Mouse (Mus musculus): ENCODE results near the gene Ampd1. TPM values are rescaled to one million over a fixed set of nuclear protein-coding genes. Genes with fewer than 3 reads are reported as not detected.
"Not testable (repeated sequence)": the region's sequence is repeated elsewhere in the genome, so short reads cannot be mapped to it uniquely, and the experiment has no call there.

Gene Ampd1
- polyA plus RNA-seq, 1 experiment from 2014 or later: not detected

- Histone ChIP-seq H3K4me2 (no peak overlapping the region), H3K9me3 (no peaks in the 10 kb centered on the region), H3K36me3 (replicated peaks) (no peaks in the 10 kb centered on the region), H3K4me1 (no peaks in the 10 kb centered on the region), H3K9ac (no peak overlapping the region), H3K4me3 (replicated peaks) (no peak overlapping the region), H3K27ac (no peak overlapping the region), H3K27me3 (no peaks in the 10 kb centered on the region)
- ATAC-seq (ENCODE audit: low FRiP score): no peak
- WGBS: 78% methylated on average over 5 of the region's 5 CpGs
Measured at GRCm38 (mm10) chr3:103112216-103112615, 38.4 kb downstream of the Ampd1 start.

DNA sequence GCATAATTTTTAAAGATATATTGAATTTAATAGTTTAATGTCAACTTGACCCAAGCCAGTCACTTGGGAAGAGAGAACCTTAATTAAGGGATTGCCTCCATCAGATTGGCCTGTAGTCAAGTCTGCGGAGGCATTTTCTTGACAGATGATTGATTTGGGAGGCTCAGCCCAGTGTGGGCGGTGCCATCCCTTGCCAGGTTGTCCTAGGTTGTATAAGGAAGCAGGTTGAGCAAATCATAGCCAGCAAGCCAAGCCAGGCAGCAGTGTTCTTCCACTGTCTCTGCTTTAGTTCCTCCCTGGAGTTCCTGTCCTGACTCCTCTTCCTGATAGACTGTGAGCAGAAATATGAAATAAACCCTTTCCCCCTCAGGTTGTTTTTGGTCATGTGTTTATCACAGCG, 49.8 kb downstream of the Ampd1 start:
- Histone ChIP-seq H3K9ac (no peak overlapping the region), H3K9me3 (no peaks in the 10 kb centered on the region), H3K27me3 (0 out of 2 replicates have a peak, but pooled peaks cover 4% of the 10 kb centered on the region), H3K4me3 (replicated peaks) (no peak overlapping the region), H3K36me3 (replicated peaks) (no peaks in the 10 kb centered on the region), H3K4me2 (no peak overlapping the region), H3K4me1 (peaks cover 11% of the 10 kb centered on the region), H3K27ac (no peak overlapping the region)
- WGBS: 89% methylated on average over 3 of the region's 3 CpGs
- ATAC-seq (ENCODE audit: low FRiP score): no peak

DNA sequence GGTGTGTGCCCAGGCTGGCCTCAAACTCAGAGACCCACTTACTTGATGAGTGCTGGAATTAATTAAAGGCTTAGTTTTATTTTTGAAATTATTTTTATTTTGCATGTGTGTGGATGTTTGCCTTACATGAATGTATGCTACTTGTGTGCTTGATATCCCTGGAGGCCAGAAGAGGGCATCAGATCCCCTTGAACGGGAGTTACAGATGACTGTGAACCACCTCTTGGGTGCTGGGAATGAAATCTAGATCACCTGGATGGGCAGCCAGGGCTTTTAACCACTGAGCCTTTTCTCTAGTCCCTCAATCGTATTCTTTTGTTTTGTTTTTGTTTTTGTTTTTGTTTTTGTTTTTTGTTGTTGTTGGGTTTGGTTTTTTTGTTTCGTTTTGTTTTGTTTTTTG, 52.3 kb downstream of the Ampd1 start:
- no peak for ATAC-seq (ENCODE audit: low FRiP score)
- peaks cover 17% of the 10 kb centered on the region for H3K4me1 ChIP-seq
- H3K4me3 ChIP-seq (replicated peaks): no peak overlapping the region
- no peaks in the 10 kb centered on the region for H3K36me3 ChIP-seq (replicated peaks)
- no peak overlapping the region for H3K4me2 ChIP-seq
- H3K27ac ChIP-seq: no peak overlapping the region
- H3K27me3 ChIP-seq: 0 out of 2 replicates have a peak, but pooled peaks cover 4% of the 10 kb centered on the region
- H3K9me3 ChIP-seq: no peaks in the 10 kb centered on the region
- 90% methylated on average over 3 of the region's 3 CpGs for WGBS
- H3K9ac ChIP-seq: no peak overlapping the region

GRCm38 (mm10) chr3:103127177-103127576, 53.4 kb downstream of the Ampd1 start:
- H3K9ac ChIP-seq: no peak overlapping the region
- no peak overlapping the region for H3K4me2 ChIP-seq
- 0 out of 2 replicates have a peak, but pooled peaks cover 4% of the 10 kb centered on the region for H3K27me3 ChIP-seq
- no peak for ATAC-seq (ENCODE audit: low FRiP score)
- H3K9me3 ChIP-seq: no peaks in the 10 kb centered on the region
- 24% methylated on average over 2 of the region's 2 CpGs for WGBS
- H3K4me3 ChIP-seq (replicated peaks): no peak overlapping the region
- no peak overlapping the region for H3K27ac ChIP-seq
- peaks cover 17% of the 10 kb centered on the region for H3K4me1 ChIP-seq
- H3K36me3 ChIP-seq (replicated peaks): no peaks in the 10 kb centered on the region

- Histone ChIP-seq H3K4me1 (peaks cover 17% of the 10 kb centered on the region), H3K27ac (no peak overlapping the region)
Measured at GRCm38 (mm10) chr3:103127721-103128120, 53.9 kb downstream of the Ampd1 start.

GRCm38 (mm10) chr3:103128251-103128650, 54.4 kb downstream of the Ampd1 start:
- Histone ChIP-seq H3K4me3 (replicated peaks) (no peak overlapping the region), H3K9me3 (no peaks in the 10 kb centered on the region), H3K27ac (no peak overlapping the region), H3K4me2 (no peak overlapping the region), H3K9ac (no peak overlapping the region), H3K4me1 (peaks cover 17% of the 10 kb centered on the region), H3K36me3 (replicated peaks) (no peaks in the 10 kb centered on the region), H3K27me3 (0 out of 2 replicates have a peak, but pooled peaks cover 4% of the 10 kb centered on the region)
- WGBS: 37% methylated on average over 4 of the region's 4 CpGs
- no peak for ATAC-seq (ENCODE audit: low FRiP score)

More at GRCm38 (mm10) chr3:103127721-103128120, 53.9 kb downstream of the Ampd1 start:
- no peak overlapping the region for H3K9ac ChIP-seq
- ATAC-seq (ENCODE audit: low FRiP score): no peak
- 0 out of 2 replicates have a peak, but pooled peaks cover 4% of the 10 kb centered on the region for H3K27me3 ChIP-seq
- no peak overlapping the region for H3K4me3 ChIP-seq (replicated peaks)
- 78% methylated on average over 5 of the region's 5 CpGs for WGBS
- H3K36me3 ChIP-seq (replicated peaks): no peaks in the 10 kb centered on the region
- H3K4me2 ChIP-seq: no peak overlapping the region
- no peaks in the 10 kb centered on the region for H3K9me3 ChIP-seq

- 89% methylated on average over 8 of the region's 8 CpGs for whole genome bisulfite sequencing
- no peaks in the 10 kb centered on the region for H3K36me3 ChIP-seq (replicated peaks)
- H3K4me3 ChIP-seq (replicated peaks): no peak overlapping the region
- H3K9ac ChIP-seq: no peak overlapping the region
- 0 out of 2 replicates have a peak overlapping the region, but pooled peaks have one; percentile 5 for H3K27ac ChIP-seq
- H3K9me3 ChIP-seq: no peaks in the 10 kb centered on the region
- no peaks in the 10 kb centered on the region for H3K27me3 ChIP-seq
- H3K4me1 ChIP-seq: peaks cover 17% of the 10 kb centered on the region
- H3K4me2 ChIP-seq: no peak overlapping the region
- ATAC-seq (ENCODE audit: low FRiP score): no peak
Measured at GRCm38 (mm10) chr3:103129367-103130159, 55.7 kb downstream of the Ampd1 start.

DNA sequence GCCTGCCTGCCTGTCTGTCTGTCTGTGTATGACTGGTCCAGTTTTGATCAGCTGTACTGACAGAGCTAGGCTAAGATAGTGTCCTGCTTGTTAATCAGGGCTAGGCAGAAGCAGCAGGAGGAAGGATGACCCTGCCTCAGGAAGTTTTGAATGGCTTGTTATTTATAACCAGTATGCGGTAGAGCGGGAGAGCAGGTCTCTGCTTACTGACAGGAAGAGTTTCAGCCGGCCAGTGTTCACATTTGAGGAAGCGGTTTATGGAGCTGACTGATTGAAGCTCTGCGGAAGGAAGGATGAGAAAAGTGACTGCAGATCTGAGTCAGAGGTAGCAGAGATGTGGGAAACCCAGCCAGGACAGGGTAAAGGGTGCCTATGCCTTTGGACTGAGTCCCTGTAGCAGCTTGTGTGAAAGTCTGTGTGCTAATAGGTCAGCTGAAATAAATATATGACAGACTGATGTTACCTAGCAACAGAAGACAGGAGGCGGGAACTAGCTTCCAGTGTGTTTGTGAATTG, 56.5 kb downstream of the Ampd1 start:
- ATAC-seq (ENCODE audit: low FRiP score): no peak; the same call in 1 of the 2 replicates
- H3K9me3 ChIP-seq: no peaks in the 10 kb centered on the region
- 0 out of 2 replicates have a peak overlapping the region, but pooled peaks have one; percentile 10 for H3K4me2 ChIP-seq
- H3K4me1 ChIP-seq: peaks cover 17% of the 10 kb centered on the region
- H3K9ac ChIP-seq: no peak overlapping the region
- no peaks in the 10 kb centered on the region for H3K27me3 ChIP-seq
- H3K27ac ChIP-seq: 0 out of 2 replicates have a peak overlapping the region, but pooled peaks have one; percentile 5
- 69% methylated on average over 6 of the region's 6 CpGs for WGBS
- H3K36me3 ChIP-seq (replicated peaks): no peaks in the 10 kb centered on the region
- H3K4me3 ChIP-seq (replicated peaks): no peak overlapping the region

- Histone ChIP-seq H3K9ac (no peak overlapping the region), H3K4me2 (no peak overlapping the region)
- 95% methylated on average over 10 of the region's 10 CpGs for WGBS
Measured at GRCm38 (mm10) chr3:103133098-103133497, 59.3 kb downstream of the Ampd1 start.

GRCm38 (mm10) chr3:103136414-103137077, 62.7 kb downstream of the Ampd1 start:
- Histone ChIP-seq H3K4me2 (no peak overlapping the region), H3K9ac (no peak overlapping the region), H3K4me1 (no peaks in the 10 kb centered on the region), H3K27me3 (no peaks in the 10 kb centered on the region), H3K36me3 (replicated peaks) (no peaks in the 10 kb centered on the region), H3K27ac (no peak overlapping the region), H3K9me3 (no peaks in the 10 kb centered on the region), H3K4me3 (replicated peaks) (no peak overlapping the region)
- no peak for ATAC-seq (ENCODE audit: low FRiP score)
- 84% methylated on average over 4 of the region's 4 CpGs for WGBS

More at GRCm38 (mm10) chr3:103133098-103133497, 59.3 kb downstream of the Ampd1 start:
- Histone ChIP-seq H3K9me3 (no peaks in the 10 kb centered on the region), H3K4me1 (peaks cover 5% of the 10 kb centered on the region; the same call in 1 of the 2 replicates), H3K4me3 (replicated peaks) (no peak overlapping the region), H3K27ac (no peak overlapping the region), H3K27me3 (no peaks in the 10 kb centered on the region), H3K36me3 (replicated peaks) (no peaks in the 10 kb centered on the region)
- no peak for ATAC-seq (ENCODE audit: low FRiP score)

DNA sequence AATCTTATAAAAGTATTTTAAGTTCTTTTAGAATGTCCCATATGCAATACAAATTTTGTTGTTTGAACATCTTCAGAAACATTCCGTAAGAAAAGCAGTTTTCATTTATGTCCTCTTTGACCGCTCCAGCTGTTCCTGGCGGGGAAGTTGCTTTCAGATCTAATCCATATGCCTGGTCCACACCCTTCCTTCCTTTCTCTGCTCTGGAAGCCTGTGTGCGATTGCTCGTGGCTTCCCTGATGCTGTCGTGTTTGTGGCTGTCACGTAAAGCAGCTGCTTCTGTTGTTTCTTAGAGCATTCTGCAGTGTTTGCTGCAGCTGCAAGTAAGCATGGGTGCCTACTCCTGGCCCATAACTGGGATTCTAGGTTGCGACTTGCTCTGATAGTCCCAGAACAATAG, 65.2 kb downstream of the Ampd1 start:
- Histone ChIP-seq H3K27ac (no peak overlapping the region), H3K4me2 (no peak overlapping the region), H3K4me1 (no peaks in the 10 kb centered on the region), H3K4me3 (replicated peaks) (no peak overlapping the region), H3K9me3 (no peaks in the 10 kb centered on the region), H3K9ac (no peak overlapping the region), H3K27me3 (no peaks in the 10 kb centered on the region), H3K36me3 (replicated peaks) (no peaks in the 10 kb centered on the region)
- 82% methylated on average over 8 of the region's 8 CpGs for WGBS
- no peak for ATAC-seq (ENCODE audit: low FRiP score)

DNA sequence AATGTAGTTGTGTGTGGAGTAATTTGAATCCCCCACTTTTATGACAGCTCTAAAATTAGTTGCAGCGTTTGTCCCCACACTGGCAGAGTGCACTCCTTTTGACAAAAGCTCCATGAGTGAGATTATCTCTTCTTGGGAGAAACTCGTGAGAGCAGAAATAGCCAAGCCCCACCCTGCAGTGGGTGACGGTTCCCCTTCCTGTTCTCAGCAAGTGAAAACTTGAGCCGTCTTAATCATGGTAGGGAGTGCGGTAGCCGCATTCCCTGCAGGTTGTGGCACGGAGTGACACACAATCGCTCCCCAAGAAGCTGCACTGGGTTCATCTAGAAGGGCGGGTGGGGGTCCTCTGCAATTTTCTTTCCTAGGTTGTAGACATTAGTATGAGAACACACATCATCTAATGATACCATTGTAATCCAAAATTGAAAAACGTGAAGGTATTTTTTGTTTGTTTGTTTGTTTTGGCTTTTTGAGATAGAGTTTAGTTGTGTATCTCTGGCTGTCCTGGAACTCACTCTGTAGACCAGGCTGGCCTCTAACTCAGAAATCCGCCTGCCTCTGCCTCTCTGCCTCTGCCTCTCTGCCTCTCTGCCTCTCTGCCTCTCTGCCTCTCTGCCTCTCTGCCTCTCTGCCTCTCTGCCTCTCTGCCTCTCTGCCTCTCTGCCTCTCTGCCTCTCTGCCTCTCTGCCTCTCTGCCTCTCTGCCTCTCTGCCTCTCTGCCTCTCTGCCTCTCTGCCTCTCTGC, 66.5 kb downstream of the Ampd1 start:
- H3K27ac ChIP-seq; H3K9ac ChIP-seq; H3K4me2 ChIP-seq; H3K9me3 ChIP-seq; H3K36me3 ChIP-seq (replicated peaks); H3K4me3 ChIP-seq (replicated peaks); H3K4me1 ChIP-seq; ATAC-seq (ENCODE audit: low FRiP score); H3K27me3 ChIP-seq: not testable (repeated sequence)
- 65% methylated on average over 11 of the region's 11 CpGs for WGBS
